Comparison of ENCODE assay signal across 28 mouse cellular contexts in genomic region chr4:59009696-59010095, GRCm38 (mm10). TPM values are rescaled to one million over a fixed set of nuclear protein-coding genes. Genes with fewer than 3 reads are reported as not detected.
DNase-seq lines count a peak whose midpoint lies in the region; ATAC-seq and TF ChIP-seq lines count a peak whose summit lies in the region.
"Had no signal": no experiment of that assay in that cellular context is flagged by ENCODE, and none has a peak within 500 bp of the region (broad histone marks: within the 10 kb centered on the region; RNA-seq: fewer than 3 reads in every experiment).

No protein-coding gene starts in this region.

- H3K9me3 ChIP-seq in liver, postnatal 0 days (ENCODE audit: low read length): no peaks in the 10 kb centered on the region
- H3K9me3 ChIP-seq in stomach, postnatal 0 days (ENCODE audit: control insufficient read depth, low read length): no peaks in the 10 kb centered on the region
- H3K9me3 ChIP-seq: embryonic facial prominence, embryonic 15.5 days; forebrain, embryonic 10.5 days; heart, embryonic 13.5 days; hindbrain, embryonic 15.5 days; limb, embryonic 13.5 days; midbrain, embryonic 10.5 days had no signal

- DNase-seq in liver, postnatal 0 days: no peak
- DNase-seq in liver: no peak
- peak; percentile 26 for DNase-seq in thymus, postnatal 14 days
- DNase-seq in cerebellum, adult 9-11 months: no peak
- no peak for DNase-seq in stomach, postnatal 0 days (ENCODE audit: low spot score)
- DNase-seq: adrenal gland, postnatal 25 days; cerebellum, adult 11 months; cerebellum, postnatal 14 days; embryo, embryonic 11 days; gastrocnemius, adult 2 months; heart, adult 11 months; heart, postnatal 36 days; kidney, adult 18-20 months; kidney, postnatal 10 days; right cerebral cortex, adult 18-20 months had no signal

- no peak for TF ChIP-seq EP300 in liver, postnatal 0 days (IDR thresholded peaks at IDR 0.05; ENCODE audit: low read depth)
- no peak for TF ChIP-seq EP300 in stomach, postnatal 0 days (optimal IDR thresholded peaks at IDR 0.05)

- no peak overlapping the region for H3K4me3 ChIP-seq in liver, postnatal 0 days (ENCODE audit: low read depth, low read length)
- H3K4me3 ChIP-seq in stomach, postnatal 0 days (ENCODE audit: low read depth, low read length): no peak overlapping the region
- H3K4me3 ChIP-seq: embryonic facial prominence, embryonic 15.5 days; forebrain, embryonic 10.5 days; gastrocnemius, adult 2 months; heart, embryonic 13.5 days; hindbrain, embryonic 15.5 days; limb, embryonic 13.5 days; midbrain, embryonic 10.5 days had no signal

- H3K36me3 ChIP-seq in liver, postnatal 0 days (replicated peaks; ENCODE audit: insufficient read depth, low read length): 0 out of 2 replicates have a peak, but pooled peaks cover 3% of the 10 kb centered on the region
- H3K36me3 ChIP-seq in stomach, postnatal 0 days (ENCODE audit: control insufficient read depth, insufficient read depth, low read length): no peaks in the 10 kb centered on the region
- H3K36me3 ChIP-seq: embryonic facial prominence, embryonic 15.5 days; forebrain, embryonic 10.5 days; heart, embryonic 13.5 days; hindbrain, embryonic 15.5 days; midbrain, embryonic 10.5 days had no signal

- H3K4me1 ChIP-seq in liver, postnatal 0 days (ENCODE audit: insufficient read depth): peaks cover 37% of the 10 kb centered on the region
- H3K4me1 ChIP-seq in stomach, postnatal 0 days (replicated peaks; ENCODE audit: control insufficient read depth, insufficient read depth): no peaks in the 10 kb centered on the region

- no peak for TF ChIP-seq CTCF in liver, postnatal 0 days (IDR thresholded peaks at IDR 0.05; ENCODE audit: low read depth)
- no peak for TF ChIP-seq CTCF in stomach, postnatal 0 days (IDR thresholded peaks at IDR 0.05; ENCODE audit: low read depth)

- no peaks in the 10 kb centered on the region for H3K27me3 ChIP-seq in liver, postnatal 0 days (ENCODE audit: insufficient read depth, low read length)
- H3K27me3 ChIP-seq in stomach, postnatal 0 days (ENCODE audit: control insufficient read depth, insufficient read depth, low read length): no peaks in the 10 kb centered on the region
- H3K27me3 ChIP-seq: embryonic facial prominence, embryonic 15.5 days; heart, embryonic 13.5 days; hindbrain, embryonic 15.5 days; limb, embryonic 13.5 days had no signal

- no peak overlapping the region for H3K4me2 ChIP-seq in liver, postnatal 0 days (ENCODE audit: low read depth, low read length)
- no peak overlapping the region for H3K4me2 ChIP-seq in stomach, postnatal 0 days (replicated peaks; ENCODE audit: low read depth)
- H3K4me2 ChIP-seq: embryonic facial prominence, embryonic 15.5 days; heart, embryonic 13.5 days; hindbrain, embryonic 15.5 days; limb, embryonic 13.5 days had no signal

- peak overlapping the region; percentile 14; the same call in 1 of the 2 replicates for H3K27ac ChIP-seq in liver, postnatal 0 days (ENCODE audit: low read depth)
- H3K27ac ChIP-seq in stomach, postnatal 0 days (replicated peaks): no peak overlapping the region
- H3K27ac ChIP-seq: embryonic facial prominence, embryonic 15.5 days; forebrain, embryonic 10.5 days; gastrocnemius, adult 2 months; heart, embryonic 13.5 days; hindbrain, embryonic 15.5 days; limb, embryonic 13.5 days; midbrain, embryonic 10.5 days had no signal

- 28% methylated on average over 4 of the region's 4 CpGs for WGBS in liver, postnatal 0 days (ENCODE audit: insufficient replicate concordance)
- WGBS in stomach, postnatal 0 days: 76% methylated on average over 4 of the region's 4 CpGs

- no peak for ATAC-seq in liver, postnatal 0 days
- peak; percentile 25 for ATAC-seq in CD4-positive, CD25-positive, alpha-beta regulatory T cell, adult 4 months
- ATAC-seq in hematopoietic stem cell, adult 5-6 weeks (replicated peaks in 1 of 2; ENCODE audit: insufficient read depth in 1 of 2, low FRiP score in 2 of 2, low TSS enrichment in 1 of 2, low read depth in 1 of 2, poor library complexity in 2 of 2, severe bottlenecking in 2 of 2): peak; percentile 30 to 35; a peak in 3 of 4 replicates
- ATAC-seq in stomach, postnatal 0 days (ENCODE audit: low FRiP score, low TSS enrichment): no peak
- ATAC-seq in inflammation-experienced regulatory T-cells, adult 6 months: no peak

- no peak overlapping the region for H3K9ac ChIP-seq in liver, postnatal 0 days (replicated peaks)
- no peak overlapping the region for H3K9ac ChIP-seq in stomach, postnatal 0 days (ENCODE audit: low read length)
- H3K9ac ChIP-seq: embryonic facial prominence, embryonic 15.5 days; heart, embryonic 13.5 days; hindbrain, embryonic 15.5 days; limb, embryonic 13.5 days had no signal

RNA-seq across cellular contexts. Expression of gene Gm20503, which starts 6.7 kb away (rescaled TPM):
- polyA plus RNA-seq in liver, postnatal 0 days (2015; fragmentation: Nextera tagmentation; extraction: Ambion mirVana): 17.6 and 17.7 TPM in 2 replicates
- polyA plus RNA-seq in CD4-positive, CD25-positive, alpha-beta regulatory T cell, adult 4 months (2017; shearing (Covaris generic)): not detected
- total RNA-seq in hematopoietic stem cell, adult 5-6 weeks (2017): not detected in 2 replicates
- 18.5 and 21.6 TPM in 2 replicates for polyA plus RNA-seq in stomach, postnatal 0 days (2015; fragmentation: Nextera tagmentation; extraction: Ambion mirVana)
- polyA plus RNA-seq in inflammation-experienced regulatory T-cells, adult 6 months (2017; shearing (Covaris generic)): not detected
- total RNA-seq: ES-E14; midbrain, postnatal 0 days had no signal
- polyA plus RNA-seq: C2C12; urinary bladder, adult 2 months had no signal

RNA-seq across cellular contexts. Expression of gene Dnajc25, which starts 14.8 kb away (rescaled TPM):
- polyA plus RNA-seq in liver, postnatal 0 days (2015; fragmentation: Nextera tagmentation; extraction: Ambion mirVana): 12.5 and 13.8 TPM in 2 replicates
- 1 to 10 TPM; 1.1 to 1.6 TPM for polyA plus RNA-seq in CD4-positive, CD25-positive, alpha-beta regulatory T cell, adult 4 months (2017; shearing (Covaris generic))
- 11.1 and 16.5 TPM in 2 replicates for total RNA-seq in hematopoietic stem cell, adult 5-6 weeks (2017)
- 13.4 and 13.7 TPM in 2 replicates for polyA plus RNA-seq in stomach, postnatal 0 days (2015; fragmentation: Nextera tagmentation; extraction: Ambion mirVana)
- 1 to 10 TPM in 1 of 3 experiments, under 1 TPM in 2; 0.64 to 1.1 (median 0.91) TPM for polyA plus RNA-seq in inflammation-experienced regulatory T-cells, adult 6 months (2017; shearing (Covaris generic))

RNA-seq across cellular contexts. Expression of gene Ptgr1, which starts 22.8 kb away (rescaled TPM):
- polyA plus RNA-seq in liver, postnatal 0 days (2015; fragmentation: Nextera tagmentation; extraction: Ambion mirVana): 6.4 and 6.8 TPM in 2 replicates
- polyA plus RNA-seq in CD4-positive, CD25-positive, alpha-beta regulatory T cell, adult 4 months (2017; shearing (Covaris generic)): under 1 TPM; 0.19 to 0.70 TPM
- 2.5 and 10.8 TPM in 2 replicates for total RNA-seq in hematopoietic stem cell, adult 5-6 weeks (2017)
- 454 and 488 TPM in 2 replicates for polyA plus RNA-seq in stomach, postnatal 0 days (2015; fragmentation: Nextera tagmentation; extraction: Ambion mirVana)
- polyA plus RNA-seq in inflammation-experienced regulatory T-cells, adult 6 months (2017; shearing (Covaris generic)): under 1 TPM in 2 of 3 experiments, not detected in 1; 0.34 to 0.67 TPM

RNA-seq across cellular contexts. Expression of gene Gng10, which starts 25.2 kb away (rescaled TPM):
- 16.0 and 16.2 TPM in 2 replicates for polyA plus RNA-seq in liver, postnatal 0 days (2015; fragmentation: Nextera tagmentation; extraction: Ambion mirVana)
- 100 to 1,000 TPM; 105 to 116 TPM for polyA plus RNA-seq in CD4-positive, CD25-positive, alpha-beta regulatory T cell, adult 4 months (2017; shearing (Covaris generic))
- 82.1 and 96.4 TPM in 2 replicates for total RNA-seq in hematopoietic stem cell, adult 5-6 weeks (2017)
- polyA plus RNA-seq in stomach, postnatal 0 days (2015; fragmentation: Nextera tagmentation; extraction: Ambion mirVana): 98.0 and 99.6 TPM in 2 replicates
- 100 to 1,000 TPM; 134 to 204 (median 170) TPM for polyA plus RNA-seq in inflammation-experienced regulatory T-cells, adult 6 months (2017; shearing (Covaris generic))

Comparison
In these comparisons a context has a peak if more than half of its experiments do, and no peak if none do; other contexts are left out.
1. ATAC-seq: peak in CD4-positive, CD25-positive, alpha-beta regulatory T cell, adult 4 months (single experiment) and hematopoietic stem cell, adult 5-6 weeks (2 of 2); none in liver, postnatal 0 days (single experiment), stomach, postnatal 0 days (single experiment) and inflammation-experienced regulatory T-cells, adult 6 months (single experiment).
2. RNA of gene Gm20503, which starts 6.7 kb away (polyA plus RNA-seq): 18.5 to 21.6 TPM in stomach, postnatal 0 days and 17.6 to 17.7 TPM in liver, postnatal 0 days; not detected in CD4-positive, CD25-positive, alpha-beta regulatory T cell, adult 4 months and not detected in inflammation-experienced regulatory T-cells, adult 6 months; every median in the first group is over 10 times any median in the second.
3. RNA of gene Ptgr1, which starts 22.8 kb away (polyA plus RNA-seq): 454 to 488 TPM in stomach, postnatal 0 days; 6.4 to 6.8 TPM in liver, postnatal 0 days, 0.19 to 0.70 TPM in CD4-positive, CD25-positive, alpha-beta regulatory T cell, adult 4 months and 0.34 to 0.67 TPM in inflammation-experienced regulatory T-cells, adult 6 months; every median in the first group is over 10 times any median in the second.